Mouse (Mus musculus) adrenal gland, postnatal 25 days (tissue): ENCODE measurements around the gene H2-M10.3. TPM values are rescaled to one million over a fixed set of nuclear protein-coding genes. Genes with fewer than 3 reads are reported as not detected.
"Not testable (repeated sequence)": the region's sequence is repeated elsewhere in the genome, so short reads cannot be mapped to it uniquely, and the experiment has no call there.

Experiments
- DNase-seq: peaks from one replicate; pipeline ENCODE4 v3.0.0; 2021; ENCODE audit warnings: mixed read lengths
- long read RNA-seq: library from polyadenylated mRNA; stranded (forward); transcript quantifications from one replicate; pipeline ENCODE4 v2.0.0, GENCODE M21; 2021
- total RNA-seq: library from RNA; stranded (reverse); gene quantifications from 2 replicates; pipeline ENCODE4 v1.2.3, GENCODE M21; 2021

H2-M10.3 gene
- total RNA-seq, result not detected in 2 replicates
- long read RNA-seq, result 0 reads

GRCm38 (mm10) chr17:36368317-36368716, at the start of gene H2-M10.3:
TSS of gene H2-M10.3 (minus strand) at chr17:36368417.
- DNase-seq, result not testable (repeated sequence)

GRCm38 (mm10) chr17:36417416-36417815, 49.2 kb upstream of the H2-M10.3 start:
- no peak for DNase-seq

GRCm38 (mm10) chr17:36415407-36415806, 47.2 kb upstream of the H2-M10.3 start:
- DNase-seq, result no peak

DNA sequence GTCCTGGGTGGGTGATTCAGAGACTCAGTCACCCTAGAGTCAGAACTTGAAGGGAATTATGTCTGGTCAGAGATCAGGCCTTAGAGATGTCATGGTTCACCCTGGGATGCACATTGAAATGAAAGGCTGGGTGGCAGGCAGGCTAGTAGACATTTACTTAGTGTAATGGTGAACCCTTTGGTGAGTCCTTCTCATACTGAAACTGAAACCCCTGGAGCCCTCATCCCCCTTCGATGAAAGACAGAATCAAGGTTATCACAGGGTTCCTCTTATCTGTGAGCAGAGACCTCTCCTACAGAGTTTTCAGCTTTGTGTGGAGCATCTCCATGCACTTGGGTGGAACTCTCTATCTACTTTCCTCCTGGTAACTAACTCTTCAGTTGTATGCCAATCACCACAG, 46.1 kb upstream of the H2-M10.3 start:
- no peak for DNase-seq

GRCm38 (mm10) chr17:36389907-36390306, 21.7 kb upstream of the H2-M10.3 start:
- no peak for DNase-seq

- not testable (repeated sequence) for DNase-seq
These were observed 5.8 kb downstream of the H2-M10.3 start for GRCm38 (mm10) chr17:36362404-36362803.

DNA sequence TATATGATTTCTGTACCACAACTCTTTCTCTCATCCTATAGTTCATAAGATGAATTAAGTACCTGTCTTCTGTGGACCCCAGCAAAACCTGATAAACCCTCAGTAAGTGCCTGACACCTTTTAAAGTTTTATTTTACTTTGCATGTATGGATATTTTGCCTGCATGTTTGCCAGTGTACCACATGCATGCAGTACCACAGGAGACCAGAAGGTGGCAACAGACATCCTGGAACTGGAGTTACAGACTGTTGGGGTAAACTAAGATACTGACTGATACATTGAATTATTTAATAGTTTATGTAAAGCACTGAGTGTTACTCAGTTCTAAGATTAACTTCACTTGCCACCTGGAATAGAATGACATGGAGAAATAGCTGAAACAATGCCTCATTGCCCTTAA, 10.7 kb downstream of the H2-M10.3 start:
- DNase-seq, result peak; percentile 23

DNA sequence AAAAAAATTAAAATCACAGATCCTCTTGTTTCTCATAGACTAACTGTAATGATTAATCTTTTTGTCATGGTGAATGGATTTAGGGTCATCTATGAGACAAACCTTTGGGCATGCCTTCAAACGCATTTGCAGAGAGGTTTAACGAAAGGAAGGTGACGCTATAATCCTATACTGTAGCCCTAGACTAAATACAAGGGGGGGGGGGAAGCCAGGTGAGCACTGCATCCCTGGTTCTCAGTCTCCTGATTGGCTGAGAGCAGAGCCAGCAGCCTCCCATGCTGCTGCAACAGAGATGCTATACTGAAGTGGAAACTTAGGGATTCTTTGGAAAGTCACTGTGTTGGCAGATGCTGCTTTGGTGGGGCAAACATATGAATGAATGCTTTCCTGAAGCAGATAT, 12.5 kb downstream of the H2-M10.3 start:
- DNase-seq, result no peak

GRCm38 (mm10) chr17:36355343-36355742, 12.9 kb downstream of the H2-M10.3 start:
- peak; percentile 31 for DNase-seq

- DNase-seq, result no peak
These were observed 42.2 kb downstream of the H2-M10.3 start, which contains the start of gene H2-M10.1 for GRCm38 (mm10) chr17:36326055-36326454. TSS of gene H2-M10.1 (minus strand) at chr17:36326155.

DNA sequence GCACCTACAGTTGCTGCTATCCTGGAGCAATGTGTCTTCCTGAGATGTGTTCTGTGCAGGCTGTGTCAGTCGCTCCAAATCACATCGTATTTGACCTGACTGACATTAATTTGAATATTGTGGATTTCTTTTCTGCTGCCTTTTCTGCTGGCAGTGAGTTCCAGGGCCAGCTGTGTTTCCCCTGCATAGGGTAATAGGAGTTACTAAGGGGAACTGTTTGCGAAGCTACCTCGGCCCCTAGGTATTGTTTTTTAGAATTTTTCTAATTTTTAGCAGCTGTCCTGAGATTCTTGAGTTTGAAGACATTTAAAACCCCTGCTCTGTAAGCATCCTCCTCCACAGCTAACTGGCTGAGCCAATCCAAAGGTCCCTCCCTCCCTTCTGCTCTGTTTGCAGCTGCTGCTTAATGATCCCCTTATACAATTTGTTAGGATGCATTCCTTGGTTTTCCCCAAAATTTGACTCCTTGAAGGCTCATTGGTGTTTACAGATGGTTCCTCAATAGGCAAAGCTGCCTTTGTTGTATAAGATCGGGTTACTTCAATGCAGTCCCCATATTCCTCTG, 52.4 kb downstream of the H2-M10.3 start:
- no peak for DNase-seq

- peak; percentile 31 for DNase-seq
These were observed 53.1 kb downstream of the H2-M10.3 start for GRCm38 (mm10) chr17:36315041-36315688.

Other genes with a start within 250 kb of the H2-M10.3 start
- 0.58 TPM in 1 of 2 replicates, not detected in the other for gene Gm19684, start 246.7 kb downstream of the H2-M10.3 start, total RNA-seq
- gene Gm7030, start 239.0 kb downstream of the H2-M10.3 start, total RNA-seq, result not detected in 2 replicates
- gene Gm8909, start 199.9 kb downstream of the H2-M10.3 start, total RNA-seq, result not detected in 2 replicates
- gene H2-T3, start 178.1 kb downstream of the H2-M10.3 start, total RNA-seq, result not detected in 2 replicates
- gene Rpp21, start 110.3 kb downstream of the H2-M10.3 start, total RNA-seq, result 47.2 TPM in 2 replicates
- 22.5 and 23.0 TPM in 2 replicates for gene Trim39, start 96.2 kb downstream of the H2-M10.3 start, total RNA-seq
- gene H2-M10.2, start 81.9 kb downstream of the H2-M10.3 start, total RNA-seq, result not detected in 2 replicates
- gene H2-M10.1, start 42.3 kb downstream of the H2-M10.3 start, total RNA-seq, result not detected in 2 replicates
- not detected in 2 replicates for gene H2-M10.4, start 93.9 kb upstream of the H2-M10.3 start, total RNA-seq
- not detected in 2 replicates for gene H2-M11, start 178.7 kb upstream of the H2-M10.3 start, total RNA-seq